Mouse (Mus musculus) retina, embryonic 14.5 days (tissue): ENCODE data around the gene Scarf2.

Experiments used
- DNase-seq: peaks from one replicate; pipeline ENCODE4 v3.0.0-alpha.2; 2015; ENCODE audit warnings: low spot score

Scarf2 gene

GRCm38 (mm10) chr16:17796971-17797811 lies at the start of gene Scarf2:
TSS of gene Scarf2 (plus strand) at chr16:17797282.
- peak; percentile 51 for DNase-seq

GRCm38 (mm10) chr16:17753001-17753400 lies 44.1 kb upstream of the Scarf2 start:
- DNase-seq, result no peak

DNA sequence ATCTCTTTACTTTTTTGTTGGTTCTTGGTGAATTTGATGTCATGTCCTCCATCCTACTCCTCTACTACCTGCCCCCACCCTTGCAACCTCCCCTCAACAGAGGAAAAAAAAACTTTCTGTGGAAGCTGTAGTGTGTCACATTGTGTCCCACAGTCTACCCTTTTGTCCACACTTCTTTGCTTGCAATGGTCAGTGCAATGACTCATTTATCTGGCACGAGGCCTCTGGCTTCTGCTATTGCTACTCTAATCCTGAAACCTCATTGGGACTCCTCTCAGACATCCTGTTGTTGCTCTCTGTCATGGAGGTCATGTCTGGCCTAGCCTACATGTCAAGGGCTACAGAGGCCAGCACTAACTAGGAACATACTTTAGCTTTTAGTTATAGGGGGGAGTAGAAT lies 43.4 kb upstream of the Scarf2 start:
- DNase-seq, result no peak

GRCm38 (mm10) chr16:17757756-17758155 lies 39.3 kb upstream of the Scarf2 start:
- no peak for DNase-seq

DNA sequence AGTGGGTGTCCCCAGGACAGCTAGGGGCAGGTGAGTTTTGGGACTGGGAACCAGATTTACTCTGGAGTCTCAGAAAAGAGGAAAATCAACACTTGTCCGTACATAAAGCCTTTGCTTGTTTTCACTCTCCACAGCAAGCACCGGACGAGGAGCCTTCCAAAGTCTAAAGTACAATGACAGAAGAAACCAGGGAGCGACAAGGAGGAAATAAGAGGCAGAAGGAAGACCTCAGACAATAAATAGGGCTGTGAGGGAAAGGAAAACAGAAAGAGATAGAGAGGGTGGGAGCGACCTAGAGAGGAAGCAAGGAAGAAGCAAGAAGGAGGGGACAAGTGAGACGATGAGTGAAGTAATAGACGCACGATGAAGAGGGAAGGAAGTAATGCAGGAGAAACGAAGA lies 38.2 kb upstream of the Scarf2 start:
- DNase-seq, result no peak

DNA sequence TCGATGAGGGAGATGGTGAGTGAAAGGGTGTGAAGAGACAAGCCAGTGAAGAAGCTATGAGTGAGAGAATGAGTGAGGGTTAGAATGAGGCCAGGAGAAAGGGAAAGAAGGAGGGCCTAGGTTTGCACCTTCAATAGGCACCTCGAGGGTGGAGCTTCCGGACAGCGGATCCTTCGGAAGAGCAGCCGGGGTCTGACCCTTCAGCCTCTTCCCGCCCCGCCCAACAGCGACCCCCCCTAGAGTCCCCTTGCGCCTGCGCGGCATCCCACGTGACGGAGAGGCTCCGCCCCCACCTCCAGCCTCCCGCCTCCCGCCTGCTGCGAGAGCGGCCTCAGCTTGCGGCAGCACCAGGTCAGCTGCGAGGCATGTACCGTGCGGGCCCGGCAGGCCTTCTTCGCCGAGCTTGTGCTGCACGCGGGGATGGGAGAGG lies 37.7 kb upstream of the Scarf2 start, which contains the start of gene Klhl22:
Gene Klhl22 (plus strand): TSS at position 275 of the 430 bp plus-strand sequence.
- DNase-seq, result peak; percentile 94

DNA sequence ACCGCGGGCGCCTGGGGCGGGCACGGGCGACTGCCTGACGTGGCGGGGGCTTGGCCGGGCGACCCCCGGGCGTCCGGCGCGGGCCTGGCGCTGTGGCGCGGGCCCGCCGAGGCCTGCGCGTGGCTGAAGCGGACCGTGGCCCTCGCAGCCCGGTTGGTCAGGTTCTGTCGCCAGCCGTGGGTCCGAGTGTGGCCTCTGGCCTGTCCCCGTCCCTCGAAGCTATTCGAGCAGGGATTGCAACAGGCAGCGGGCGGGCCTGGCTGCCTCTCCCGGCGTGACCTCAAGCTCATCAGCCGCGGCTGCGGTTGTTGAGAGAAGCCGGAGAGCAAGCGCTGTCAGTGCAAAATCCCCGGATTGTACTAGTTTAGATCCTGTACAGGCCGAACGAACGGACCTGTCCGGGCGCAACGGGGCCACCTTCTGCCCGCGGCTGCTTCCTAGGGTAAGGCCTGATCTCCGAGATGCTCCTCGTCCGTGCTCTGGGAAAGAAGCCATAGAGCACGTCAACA lies 37.2 kb upstream of the Scarf2 start:
- peak; percentile 70 for DNase-seq

DNA sequence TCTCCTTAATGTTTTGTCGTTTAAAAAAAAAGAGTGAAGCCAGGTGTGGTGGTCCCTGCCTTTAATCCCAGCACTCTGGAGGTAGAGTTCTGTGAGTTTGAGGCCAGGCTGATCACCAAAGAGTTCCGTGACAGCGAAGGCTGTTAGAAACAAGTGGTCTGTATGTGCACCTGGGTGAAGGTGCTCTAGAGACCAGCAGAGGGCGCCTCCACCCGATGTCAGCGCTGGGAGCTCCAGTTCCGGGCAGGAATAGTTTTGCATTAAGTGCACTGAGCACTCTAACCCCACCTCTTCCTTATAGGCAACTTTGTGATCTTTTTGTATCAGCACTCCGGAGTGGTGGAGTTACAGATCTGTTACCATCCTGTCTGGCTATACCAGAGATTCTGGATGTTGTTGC lies 36.4 kb upstream of the Scarf2 start:
- peak; percentile 65 for DNase-seq

GRCm38 (mm10) chr16:17761074-17761473 lies 36.0 kb upstream of the Scarf2 start:
- peak; percentile 34 for DNase-seq

- DNase-seq, result no peak
These were observed 33.0 kb upstream of the Scarf2 start for GRCm38 (mm10) chr16:17764108-17764511.

GRCm38 (mm10) chr16:17768834-17769233 lies 28.2 kb upstream of the Scarf2 start:
- no peak for DNase-seq

DNA sequence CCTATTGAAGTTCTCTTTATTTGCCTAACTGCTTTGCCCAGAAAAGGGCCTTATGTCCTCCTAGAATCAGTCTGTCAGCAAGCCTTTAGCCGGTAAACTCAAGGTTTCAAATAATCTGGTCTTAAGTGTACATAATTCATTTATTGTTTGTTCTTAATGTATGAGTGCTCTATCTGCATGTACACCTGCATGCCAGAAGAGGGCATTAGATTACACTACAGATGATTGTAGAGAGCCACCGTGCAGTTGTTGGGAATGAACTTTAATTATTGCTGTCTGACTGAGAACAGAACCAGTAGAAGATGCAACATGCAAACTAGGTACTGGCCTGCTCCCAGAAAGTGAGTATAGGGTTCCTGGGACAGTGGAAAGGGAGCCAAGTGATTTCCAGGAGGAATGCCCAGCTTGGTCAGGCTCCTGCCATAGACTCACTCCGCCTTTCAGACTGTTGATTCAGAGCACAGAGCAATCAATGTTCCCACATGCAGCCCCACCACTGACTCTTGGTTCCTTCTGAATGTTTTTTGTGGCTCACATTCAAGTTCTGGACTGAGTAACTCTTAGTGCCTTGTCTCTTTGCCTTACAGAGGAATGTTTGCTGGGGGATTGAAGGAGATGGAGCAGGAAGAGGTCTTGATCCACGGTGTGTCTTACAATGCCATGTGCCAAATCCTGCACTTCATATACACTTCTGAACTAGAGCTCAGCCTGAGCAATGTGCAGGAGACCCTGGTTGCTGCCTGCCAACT lies 25.8 kb upstream of the Scarf2 start:
- DNase-seq, result no peak

- peak; percentile 70 for DNase-seq
These were observed 20.3 kb upstream of the Scarf2 start for GRCm38 (mm10) chr16:17776828-17777227.

GRCm38 (mm10) chr16:17778223-17778622 lies 18.9 kb upstream of the Scarf2 start:
- no peak for DNase-seq

- DNase-seq, result no peak
These were observed 17.4 kb upstream of the Scarf2 start for GRCm38 (mm10) chr16:17779692-17780091.

DNA sequence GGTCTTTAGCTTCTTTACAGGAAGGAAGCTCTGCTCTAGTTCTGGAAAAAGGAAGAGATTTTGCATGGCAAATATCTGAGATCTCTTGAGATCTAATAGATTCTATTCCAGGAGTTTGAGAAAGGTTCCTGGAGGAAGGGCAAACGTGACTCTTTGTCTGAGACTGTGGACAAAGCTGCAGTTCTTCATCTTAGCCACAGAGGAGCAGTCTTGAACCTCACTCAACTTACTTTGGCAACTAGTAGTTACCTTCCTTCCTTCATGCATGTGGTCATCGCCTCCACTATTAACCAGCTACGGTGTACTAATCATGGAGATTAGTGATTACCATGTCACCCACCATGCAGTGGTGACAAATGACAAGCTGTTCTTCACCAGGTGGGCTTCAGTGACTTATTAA lies 11.7 kb upstream of the Scarf2 start:
- no peak for DNase-seq

- DNase-seq, result no peak
These were observed 4.4 kb upstream of the Scarf2 start for GRCm38 (mm10) chr16:17792728-17793127.

DNA sequence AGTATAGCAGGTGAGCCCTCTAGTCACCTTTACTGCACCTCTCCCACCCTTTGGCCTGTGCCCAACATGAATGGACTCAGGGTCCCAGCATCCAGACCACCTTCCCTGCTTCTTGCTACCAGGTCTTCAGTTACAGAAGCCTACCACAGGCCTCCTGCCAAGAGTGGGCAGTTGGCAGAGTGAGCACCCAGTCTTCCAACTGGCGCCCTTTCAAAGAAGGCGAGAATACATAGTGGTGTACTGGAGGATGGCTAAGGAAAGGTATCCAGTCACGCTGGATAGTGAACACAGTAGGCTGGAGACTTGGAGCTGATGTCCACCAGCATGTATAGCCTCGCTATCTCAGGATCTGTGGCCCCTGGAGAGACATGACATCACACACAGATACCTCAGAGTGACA lies 3.0 kb upstream of the Scarf2 start:
- no peak for DNase-seq

GRCm38 (mm10) chr16:17795643-17796042 lies 1.4 kb upstream of the Scarf2 start:
- no peak for DNase-seq

- no peak for DNase-seq
These were observed 563 bp upstream of the Scarf2 start for GRCm38 (mm10) chr16:17796519-17796918.

- DNase-seq, result no peak
These were observed 780 bp downstream of the Scarf2 start for GRCm38 (mm10) chr16:17797812-17798311.

DNA sequence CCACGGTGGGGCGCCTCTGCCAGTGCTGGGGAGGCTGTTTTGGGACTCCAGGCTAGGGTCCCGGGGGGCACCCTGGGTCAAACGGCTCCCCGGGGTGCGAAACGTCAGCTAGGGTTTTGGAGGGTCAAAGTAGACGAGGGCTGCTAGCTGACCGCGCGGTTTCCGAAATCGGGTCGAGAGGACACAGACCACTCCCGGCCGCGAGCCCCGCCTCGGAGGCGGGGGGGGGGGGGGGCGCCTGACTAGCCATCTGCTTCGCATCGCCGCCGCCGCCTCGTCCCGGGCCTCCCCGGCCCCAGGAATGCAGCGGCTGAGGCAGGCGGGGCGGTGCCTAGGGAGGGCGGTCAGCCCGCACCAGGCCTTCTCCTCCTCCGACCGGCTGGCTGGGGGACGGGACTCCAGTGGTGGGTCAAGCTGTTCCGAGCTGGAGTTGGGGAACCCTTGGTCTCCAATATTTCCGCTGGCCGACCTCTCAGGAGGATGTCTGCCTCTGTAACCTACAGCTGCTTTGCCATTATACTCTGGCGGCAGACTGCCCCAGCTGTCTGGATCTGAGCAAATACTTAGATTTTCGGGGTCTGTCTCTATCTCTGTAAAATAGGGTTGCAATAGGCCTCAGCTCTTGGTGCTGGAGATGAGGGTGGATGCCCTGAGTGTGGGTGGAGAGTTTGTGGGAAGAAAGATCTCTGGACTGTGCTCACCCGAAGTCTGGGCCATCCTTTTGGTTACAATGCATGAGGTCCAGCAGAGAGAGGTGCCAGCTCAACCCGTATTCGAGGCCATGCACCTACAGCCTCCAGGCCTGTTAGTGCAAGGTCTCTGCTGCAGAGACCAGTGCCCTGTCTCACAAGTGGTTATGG lies 1.5 kb downstream of the Scarf2 start:
- DNase-seq, result peak; percentile 46
